Mouse (Mus musculus) thymus, postnatal 25 days (tissue): ENCODE data around the gene Acly.
A peak's percentile ranks its signal among the peaks of the same experiment; 100 is the strongest.
"Not testable (repeated sequence)": the region's sequence is repeated elsewhere in the genome, so short reads cannot be mapped to it uniquely, and the experiment has no call there.

ENCODE experiments used
- DNase-seq: peaks from one replicate; pipeline ENCODE4 v3.0.0; 2022

The Acly gene

DNA sequence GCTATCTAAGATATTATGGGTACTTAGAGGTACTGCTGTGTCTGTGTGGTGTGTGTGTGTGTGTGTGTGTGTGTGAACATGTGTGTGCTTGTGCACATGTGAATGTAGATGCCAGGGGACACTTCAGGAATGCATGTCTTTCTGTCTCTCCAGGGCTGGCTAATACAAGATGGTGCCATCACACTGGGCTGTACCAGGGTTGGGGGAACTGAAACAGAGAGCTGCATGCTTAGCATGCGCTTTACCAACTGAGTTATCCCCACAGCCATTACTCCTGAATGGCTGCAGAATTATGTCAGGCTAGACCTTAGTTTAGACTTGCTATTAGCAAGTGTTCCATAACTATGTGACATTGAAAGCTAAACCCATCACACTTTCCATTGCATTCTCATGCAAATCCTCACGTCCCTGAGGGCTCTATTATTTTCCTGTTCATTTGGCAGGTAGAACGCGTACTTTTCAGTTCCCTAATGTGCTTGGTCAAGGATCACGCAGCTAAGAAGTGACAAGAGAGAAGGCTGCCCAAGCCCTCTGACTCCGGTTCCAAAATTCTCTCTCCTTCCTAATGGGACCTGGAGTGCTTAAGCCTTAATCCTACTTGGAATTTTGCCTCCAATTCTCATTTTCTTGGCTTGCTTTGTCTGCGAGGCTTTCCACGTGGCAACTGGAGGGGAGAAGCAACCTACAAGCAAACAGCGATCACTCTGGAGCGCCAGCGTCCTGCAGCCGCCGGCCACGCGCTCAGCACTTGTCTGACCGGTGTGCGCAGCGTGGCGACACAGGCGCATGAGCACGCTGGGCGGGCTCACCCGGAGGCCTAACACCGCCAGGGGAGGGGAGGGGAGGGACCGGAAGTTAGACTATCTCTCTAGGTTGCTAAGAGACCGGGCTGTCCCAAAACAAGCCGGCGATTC lies 17.3 kb upstream of the Acly start, which contains the start of gene Ttc25:
TSS of gene Ttc25 (plus strand) at position 776 of the 914 bp plus-strand sequence.
- peak; percentile 72 for DNase-seq

GRCm38 (mm10) chr11:100541577-100541976 lies 13.8 kb upstream of the Acly start:
- DNase-seq: no peak

- no peak for DNase-seq
Measured at GRCm38 (mm10) chr11:100540966-100541365, 13.2 kb upstream of the Acly start.

- no peak for DNase-seq
Measured at GRCm38 (mm10) chr11:100536466-100536865, 8.7 kb upstream of the Acly start.

GRCm38 (mm10) chr11:100535996-100536395 lies 8.2 kb upstream of the Acly start:
- DNase-seq: no peak

- not testable (repeated sequence) for DNase-seq
Measured at GRCm38 (mm10) chr11:100534821-100535220, 7.0 kb upstream of the Acly start.

DNA sequence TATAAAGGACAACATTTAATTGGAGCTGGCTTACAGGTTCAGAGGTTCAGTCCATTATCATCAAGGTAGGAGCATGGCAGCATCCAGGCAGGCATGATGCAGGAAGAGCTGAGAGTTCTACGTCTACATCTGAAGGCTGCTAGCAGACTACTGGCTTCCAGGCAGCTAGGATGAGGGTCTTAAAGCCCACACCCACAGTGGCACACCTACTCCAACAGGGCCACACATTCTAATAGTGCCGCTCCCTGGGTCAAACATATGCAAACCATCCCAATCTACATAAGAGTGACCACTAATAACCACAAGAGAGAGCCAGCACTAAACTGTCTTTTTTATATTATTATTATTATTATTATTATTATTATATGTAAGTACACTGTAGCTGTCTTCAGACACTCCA lies 6.6 kb upstream of the Acly start:
- DNase-seq: not testable (repeated sequence)

DNA sequence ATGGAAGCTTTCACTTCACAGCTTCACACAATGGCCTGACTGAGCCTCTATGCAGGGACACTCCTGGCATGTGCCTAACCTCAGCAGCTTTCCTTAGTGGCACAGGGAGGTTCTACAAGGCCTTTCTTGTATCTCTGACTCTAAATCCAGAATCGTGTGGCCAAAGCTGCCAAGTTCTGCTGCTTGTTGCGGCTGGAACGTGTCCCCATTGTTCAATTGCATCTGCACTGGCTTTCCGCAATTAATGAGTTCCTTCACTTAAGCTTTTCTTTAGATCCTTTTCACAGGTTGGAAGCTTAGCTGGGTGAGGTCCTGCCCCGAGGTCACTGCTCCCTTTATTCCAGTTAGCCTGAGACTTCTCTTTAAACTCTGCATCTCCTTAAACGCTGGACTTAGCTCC lies 6.1 kb upstream of the Acly start:
- DNase-seq: no peak

GRCm38 (mm10) chr11:100528375-100529165 lies 770 bp upstream of the Acly start:
- DNase-seq: no peak

DNA sequence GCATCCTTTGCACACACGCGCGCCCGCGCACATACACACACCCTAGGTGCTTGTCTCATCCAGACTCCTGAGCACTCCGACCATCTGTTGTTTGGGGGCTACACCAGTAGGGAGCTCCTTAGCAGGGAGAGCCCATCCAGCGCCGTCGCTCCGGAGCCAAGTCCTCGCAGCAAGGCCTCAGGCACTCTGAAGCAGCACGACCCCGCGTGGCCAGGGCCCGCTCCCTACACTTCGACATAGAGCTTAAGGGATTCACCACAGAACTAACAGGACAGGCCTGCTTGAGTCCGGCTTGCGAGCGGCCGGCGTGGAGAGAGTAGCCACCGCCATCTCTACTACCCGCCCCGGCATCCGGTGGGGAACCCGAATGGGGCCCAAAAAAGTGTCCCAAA lies 738 bp downstream of the Acly start:
- no peak for DNase-seq

- DNase-seq: no peak
Measured at GRCm38 (mm10) chr11:100526052-100526816, 1.6 kb downstream of the Acly start.

DNA sequence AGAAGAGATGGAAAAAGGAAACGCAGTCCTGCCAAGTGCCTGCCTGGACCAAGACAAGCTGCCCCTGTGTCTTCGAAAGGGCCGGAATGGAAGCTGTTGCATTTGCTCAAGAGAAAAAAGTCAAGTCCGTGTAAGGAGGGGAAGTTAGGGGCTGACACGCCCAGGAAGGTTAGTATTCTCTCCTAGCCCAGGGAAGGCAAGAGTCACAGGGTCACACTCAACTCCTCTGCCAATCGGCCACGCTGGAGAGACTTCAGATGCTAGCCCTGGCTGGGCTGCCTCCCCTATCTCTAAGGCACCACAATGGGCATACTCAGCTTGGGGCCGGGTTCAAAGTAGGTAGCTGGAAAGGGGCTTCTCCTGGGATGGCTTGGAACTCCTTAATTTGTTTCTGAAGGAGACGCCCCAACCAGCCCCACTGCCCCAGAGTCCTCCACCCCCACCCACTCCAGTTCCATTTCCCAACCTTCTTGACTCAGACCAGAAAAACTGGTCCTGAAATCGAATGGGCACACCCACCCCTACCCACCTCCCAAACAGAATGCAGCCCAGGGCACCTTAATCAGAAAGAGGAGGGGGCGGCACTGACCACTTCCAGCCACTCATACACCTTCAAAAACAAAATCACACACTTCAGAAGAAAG lies 2.7 kb downstream of the Acly start:
- DNase-seq: no peak

- DNase-seq: no peak
Measured at GRCm38 (mm10) chr11:100524358-100524757, 3.4 kb downstream of the Acly start.

DNA sequence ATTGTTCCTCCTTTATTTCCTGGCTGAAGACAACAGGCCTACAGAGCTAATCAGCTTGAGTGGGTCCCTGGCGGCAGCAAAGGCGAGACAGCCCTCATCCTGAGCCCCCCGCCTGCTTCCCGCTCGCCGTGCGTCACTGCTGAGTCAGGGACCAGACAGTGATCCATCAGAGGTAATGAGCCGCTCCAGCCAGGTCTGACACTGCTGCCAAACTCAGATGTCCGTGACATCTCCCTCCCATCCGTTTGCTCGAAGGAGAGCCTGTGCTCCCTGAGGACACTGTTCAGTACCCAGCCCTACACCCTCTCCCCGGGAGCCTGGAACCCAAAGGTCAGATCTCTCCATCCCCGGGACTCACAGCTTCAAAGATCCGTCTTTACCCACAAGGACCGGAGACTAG lies 7.0 kb downstream of the Acly start:
- DNase-seq: no peak

DNA sequence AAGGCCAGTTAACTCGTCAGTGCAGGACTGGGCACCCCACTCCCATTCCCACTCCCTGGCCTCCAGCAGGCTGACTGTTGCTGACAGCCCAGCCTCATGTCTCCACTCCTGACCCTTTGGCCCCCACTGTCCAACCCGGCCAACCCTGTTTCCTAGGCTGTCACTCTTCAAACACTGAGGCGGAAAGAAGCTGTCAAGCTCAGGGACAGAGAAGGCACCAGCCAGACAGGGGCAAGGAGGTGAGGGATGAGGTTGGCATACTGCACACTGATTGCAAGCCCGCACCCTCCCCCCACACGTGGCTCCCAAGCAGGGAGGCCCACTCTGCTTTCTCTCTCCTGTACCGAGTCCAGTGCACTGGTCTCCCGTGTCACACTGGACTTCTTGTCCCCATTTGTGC lies 8.6 kb downstream of the Acly start:
- DNase-seq: no peak

- no peak for DNase-seq
Measured at GRCm38 (mm10) chr11:100518188-100518591, 9.6 kb downstream of the Acly start.

- DNase-seq: no peak
Measured at GRCm38 (mm10) chr11:100516291-100516690, 11.5 kb downstream of the Acly start.

DNA sequence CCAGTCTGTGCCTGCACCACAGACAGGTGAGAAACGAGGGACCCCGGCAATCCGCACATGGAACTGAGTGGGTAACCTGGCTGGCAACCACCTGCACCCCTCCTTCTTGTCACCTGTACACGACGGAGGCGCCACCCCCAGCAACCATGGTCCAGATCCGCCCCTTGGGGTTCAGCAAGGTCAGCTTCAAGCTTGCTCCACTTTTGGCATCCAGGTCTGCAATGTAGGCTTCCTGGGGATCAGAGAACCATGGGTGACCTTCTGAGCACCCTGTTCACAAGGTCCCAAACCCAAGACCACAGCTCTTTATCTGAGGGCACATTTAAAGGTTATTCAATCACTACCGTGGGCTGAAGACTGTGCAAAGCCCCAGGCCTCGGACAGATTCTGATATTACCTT lies 12.0 kb downstream of the Acly start:
- no peak for DNase-seq

DNA sequence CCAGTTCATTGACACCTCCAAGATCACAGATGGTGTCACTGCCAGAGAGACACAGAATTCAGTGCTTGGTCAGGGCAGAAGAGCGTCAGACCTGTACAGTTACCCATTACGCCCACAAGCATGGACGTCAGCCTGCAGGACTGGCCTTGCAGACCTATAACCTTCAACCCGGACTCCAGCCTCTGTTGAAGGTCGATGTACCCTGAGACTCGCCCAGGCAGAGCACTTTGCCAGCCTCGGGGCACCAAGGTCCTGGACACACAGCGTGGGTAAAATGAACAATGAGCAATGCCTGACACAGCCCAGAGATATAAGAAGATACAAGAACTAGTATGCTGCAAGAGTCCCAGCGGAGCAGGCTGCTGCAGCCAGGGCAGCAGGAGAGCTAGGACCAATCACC lies 12.7 kb downstream of the Acly start:
- DNase-seq: no peak

GRCm38 (mm10) chr11:100513716-100514115 lies 14.1 kb downstream of the Acly start:
- DNase-seq: no peak

DNA sequence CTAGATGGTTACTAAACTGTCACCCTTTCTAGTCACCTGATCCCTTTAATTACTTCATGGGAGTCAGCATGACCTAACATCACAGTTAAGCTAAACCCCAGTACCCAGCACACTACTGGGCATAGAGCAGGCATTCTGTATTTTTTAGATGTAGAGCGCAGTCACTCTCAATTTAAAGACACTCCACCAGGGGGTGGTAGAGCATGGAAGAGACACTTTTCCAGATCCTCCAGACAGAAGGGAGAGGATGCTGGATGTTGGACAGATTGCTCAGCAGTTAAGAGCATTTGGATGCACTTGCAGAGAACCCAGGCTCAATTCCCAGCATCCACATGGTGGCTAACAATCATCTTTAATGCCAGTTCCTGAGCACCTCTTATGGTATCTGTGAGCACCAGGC lies 15.4 kb downstream of the Acly start:
- no peak for DNase-seq

- no peak for DNase-seq
Measured at GRCm38 (mm10) chr11:100510556-100510955, 17.2 kb downstream of the Acly start.

DNA sequence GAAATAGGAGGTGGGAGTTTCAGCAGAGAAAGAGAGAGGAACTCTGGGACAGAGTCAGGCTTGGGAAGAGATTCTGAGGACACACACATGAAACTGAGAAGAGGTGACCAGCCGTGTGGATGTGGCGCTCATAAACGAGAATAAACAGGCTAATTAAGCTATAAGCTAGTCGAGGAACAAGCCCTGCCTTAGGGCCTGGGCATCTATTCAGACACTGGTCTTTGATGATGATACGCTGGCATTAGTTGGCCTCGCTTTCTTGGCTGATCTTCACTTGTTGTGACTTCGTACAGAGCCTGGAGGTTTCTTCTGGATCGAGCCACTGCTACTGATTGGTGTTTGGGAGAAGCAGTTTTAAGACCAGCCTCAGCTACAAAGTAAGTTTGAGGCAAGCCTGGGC lies 21.8 kb downstream of the Acly start:
- no peak for DNase-seq
